Mouse (Mus musculus): Measurements from ENCODE around the gene Dpp10.

The Dpp10 gene

DNA sequence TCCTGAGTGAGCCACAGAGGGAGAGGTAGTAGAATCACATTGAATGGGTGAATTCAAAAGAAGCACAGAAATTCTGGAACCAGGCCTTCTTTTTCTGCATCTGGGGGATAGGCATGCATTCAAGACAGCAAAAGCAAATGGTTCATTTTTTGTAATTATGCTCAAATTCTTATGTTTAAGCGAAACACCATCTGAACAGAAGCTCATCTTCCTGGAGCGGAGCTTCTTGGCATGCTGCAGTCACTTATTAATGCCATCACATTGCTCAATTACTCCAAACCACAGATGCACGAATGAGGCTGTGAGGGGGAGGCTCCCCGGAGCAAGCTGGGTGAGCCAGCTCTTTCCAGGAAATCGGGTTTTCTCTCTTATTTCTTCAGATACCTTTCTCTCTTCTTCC, 142.7 kb downstream of the Dpp10 start:
- DNase-seq = no peak

DNA sequence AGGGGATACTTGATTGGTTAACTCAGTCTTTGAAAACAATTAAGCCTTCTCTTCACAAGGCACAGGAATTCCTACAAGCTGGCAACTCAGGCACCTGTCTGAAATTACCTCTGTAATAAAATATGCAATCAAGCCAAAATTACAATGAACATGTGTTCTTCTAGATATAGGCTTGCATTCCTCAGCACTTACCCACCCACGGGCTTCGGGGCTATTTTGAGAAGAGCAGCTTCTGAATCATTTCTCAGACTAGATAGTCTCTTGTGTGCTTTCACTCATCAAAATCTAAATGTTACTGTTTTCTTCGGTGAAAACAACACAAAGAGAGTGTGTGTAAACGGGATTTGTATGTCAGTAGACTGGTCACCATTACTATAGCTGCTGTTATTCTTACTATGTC, 144.1 kb downstream of the Dpp10 start:
- no peak for DNase-seq

DNA sequence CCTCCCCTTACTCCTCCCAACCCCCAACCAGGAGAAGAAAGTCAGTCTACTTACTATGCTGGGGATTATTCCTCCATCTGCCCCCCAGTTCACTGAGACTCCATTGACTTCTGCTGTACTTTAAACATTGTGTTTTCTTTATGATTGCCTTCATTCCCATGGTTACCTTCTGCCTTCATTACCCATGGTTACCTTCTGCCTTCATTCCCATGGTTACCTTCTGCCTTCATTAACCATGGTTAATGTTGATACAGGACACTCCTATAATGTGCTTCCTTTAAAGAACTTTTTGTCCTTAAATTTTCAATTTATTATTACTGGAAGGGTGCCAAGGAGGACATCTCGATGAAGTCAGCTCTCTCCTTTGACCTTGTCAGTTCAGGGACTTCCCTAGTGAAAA, 158.1 kb downstream of the Dpp10 start:
- no peak for DNase-seq

DNA sequence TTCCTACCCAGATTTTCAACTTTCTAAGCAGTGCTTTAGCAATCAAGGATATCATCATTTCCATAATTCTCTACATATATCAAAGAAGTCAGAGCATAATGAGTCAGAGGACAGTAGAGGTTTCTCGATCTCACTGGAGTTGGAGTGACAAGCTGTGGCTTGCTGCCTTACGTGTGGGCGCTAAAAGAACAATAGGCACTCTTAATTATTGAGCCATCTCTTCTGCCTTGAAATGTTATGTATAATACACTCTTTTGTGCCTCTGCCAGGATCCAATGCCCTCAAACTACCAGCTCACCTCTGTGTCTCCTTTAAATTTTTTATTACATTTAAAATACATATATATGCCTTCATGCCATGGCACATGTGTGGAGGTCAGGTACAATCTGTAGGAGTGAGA, 198.5 kb downstream of the Dpp10 start:
- DNase-seq = no peak

DNA sequence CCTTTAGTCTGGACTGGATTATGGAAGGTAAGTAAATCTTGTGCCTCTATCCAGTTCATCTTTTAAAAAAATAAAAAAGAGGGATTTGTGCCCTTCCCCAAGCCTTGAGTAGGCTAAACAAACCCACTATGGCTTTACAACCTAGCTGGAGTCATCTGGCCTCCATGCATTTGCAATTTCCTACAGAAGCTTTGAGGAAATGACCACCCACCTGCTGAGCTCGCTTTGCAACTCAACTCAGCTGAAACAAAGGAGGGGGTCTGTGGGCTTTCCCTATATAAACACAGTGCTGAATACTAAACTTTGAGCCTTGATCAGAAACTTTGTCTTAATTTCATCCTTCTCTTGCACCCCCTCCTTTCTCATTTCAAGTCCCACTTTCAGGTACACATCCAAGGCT, 244.2 kb downstream of the Dpp10 start:
- DNase-seq = peak; percentile 4

DNA sequence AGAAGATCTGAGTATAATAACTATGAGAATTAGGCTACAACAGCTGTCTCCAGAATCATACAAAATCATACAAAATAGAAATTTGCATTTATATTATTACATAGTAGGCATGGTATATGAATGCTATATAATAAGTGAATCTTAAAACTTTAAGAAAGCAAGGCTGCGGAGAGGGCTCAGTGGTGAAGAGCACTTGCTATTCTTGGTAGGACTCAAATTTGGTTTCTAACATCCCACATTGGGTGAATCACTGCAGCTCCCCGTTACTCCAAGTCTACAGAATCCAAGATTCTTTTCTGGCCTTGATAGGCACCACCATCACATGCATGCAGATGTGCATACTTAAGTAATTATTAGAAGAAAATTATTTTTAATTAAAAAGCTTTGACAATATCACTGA, 279.8 kb downstream of the Dpp10 start:
- no peak for DNase-seq

DNA sequence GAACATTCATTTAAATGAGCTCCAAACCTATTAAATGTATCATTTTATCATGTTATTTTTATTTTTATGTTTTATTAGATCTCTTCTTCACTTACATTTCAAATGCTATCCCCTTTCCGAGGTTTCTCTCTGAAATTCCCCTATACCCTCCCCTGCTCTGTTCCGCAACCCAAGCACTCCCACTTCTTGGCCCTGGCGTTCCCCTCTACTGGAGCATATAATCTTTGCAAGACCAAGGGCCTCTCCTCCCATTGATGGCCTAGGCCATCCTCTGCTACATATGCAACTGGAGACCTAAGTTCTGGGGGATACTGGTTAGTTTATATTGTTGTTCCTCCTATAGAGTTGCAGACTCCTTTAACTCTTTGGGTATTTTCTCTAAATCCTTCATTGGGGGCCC, 283.1 kb downstream of the Dpp10 start:
- no peak for DNase-seq

DNA sequence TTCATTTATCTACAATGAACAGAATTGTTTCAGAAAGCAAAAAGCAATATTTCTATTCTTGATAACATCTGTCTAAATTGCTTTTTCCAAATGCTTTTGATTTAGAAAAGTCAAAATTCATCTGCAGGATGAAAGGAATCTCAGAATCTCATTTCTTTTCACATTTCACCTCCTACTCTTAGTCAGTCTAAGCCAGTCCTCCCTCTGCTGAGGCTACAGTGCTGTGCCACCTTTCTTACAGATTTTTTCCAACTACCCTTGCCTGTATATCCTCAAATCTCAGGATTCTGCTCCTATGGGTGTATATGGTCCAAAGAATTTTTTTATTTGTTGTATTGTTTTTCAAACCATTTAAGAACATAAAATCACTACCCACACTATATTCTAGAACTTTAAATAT, 289.3 kb downstream of the Dpp10 start:
- DNase-seq = no peak

DNA sequence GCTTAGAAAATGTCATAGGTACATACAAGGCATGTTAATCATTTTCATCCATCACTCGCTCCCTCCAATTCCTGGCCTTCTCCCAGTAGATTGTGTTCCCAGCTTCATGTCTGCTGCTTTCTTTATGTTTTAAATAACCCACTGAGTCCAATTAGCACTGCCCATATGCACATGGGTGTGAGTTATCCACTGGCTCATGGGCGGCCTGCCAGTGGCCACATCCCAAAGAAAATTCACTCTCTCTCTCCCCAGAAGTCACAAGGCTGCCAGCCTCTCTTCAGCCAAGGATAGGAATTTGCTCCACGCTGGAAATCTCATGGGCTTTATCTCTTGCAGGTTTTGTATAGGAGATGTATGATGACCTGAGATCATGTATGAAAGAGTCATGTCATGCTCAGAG, 338.1 kb downstream of the Dpp10 start:
- DNase-seq = no peak

DNA sequence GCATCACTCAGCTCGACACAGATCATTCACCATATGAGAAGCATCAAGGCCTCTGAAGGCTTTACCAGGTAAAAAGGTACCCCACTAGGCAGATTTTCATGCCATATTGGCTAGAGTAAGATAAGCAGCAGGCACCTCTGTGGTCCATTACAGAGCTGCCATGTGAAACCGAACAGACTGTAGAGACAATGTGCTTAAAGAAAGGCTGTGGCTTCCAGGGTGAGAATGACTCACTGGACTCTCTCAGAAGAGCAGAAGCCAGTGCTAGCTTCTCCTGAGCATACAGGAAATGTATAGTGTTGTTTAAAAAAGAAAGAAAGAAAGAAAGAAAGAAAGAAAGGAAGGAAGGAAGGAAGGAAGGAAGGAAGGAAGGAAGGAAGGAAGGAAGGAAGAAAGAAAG, 386.9 kb downstream of the Dpp10 start:
- no peak for DNase-seq

DNA sequence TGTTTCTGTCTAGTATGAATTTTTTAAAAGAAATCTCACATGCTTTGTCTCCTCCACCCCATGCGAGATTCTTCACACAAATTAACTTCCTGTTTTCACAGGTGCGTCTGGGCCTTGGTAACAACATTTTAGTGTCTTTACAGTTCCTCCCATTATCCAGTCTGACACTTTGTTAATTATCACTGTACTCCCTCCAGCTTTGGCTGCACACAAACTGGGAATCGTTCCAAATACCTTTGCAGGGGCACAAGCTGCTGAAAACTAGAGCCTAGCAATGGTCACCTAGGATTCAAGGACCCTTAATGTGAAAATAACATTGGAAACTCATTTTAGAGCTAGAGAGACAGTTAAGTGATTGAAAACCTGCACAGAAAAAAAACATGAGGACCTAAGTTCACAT, 388.8 kb downstream of the Dpp10 start:
- no peak for DNase-seq

DNA sequence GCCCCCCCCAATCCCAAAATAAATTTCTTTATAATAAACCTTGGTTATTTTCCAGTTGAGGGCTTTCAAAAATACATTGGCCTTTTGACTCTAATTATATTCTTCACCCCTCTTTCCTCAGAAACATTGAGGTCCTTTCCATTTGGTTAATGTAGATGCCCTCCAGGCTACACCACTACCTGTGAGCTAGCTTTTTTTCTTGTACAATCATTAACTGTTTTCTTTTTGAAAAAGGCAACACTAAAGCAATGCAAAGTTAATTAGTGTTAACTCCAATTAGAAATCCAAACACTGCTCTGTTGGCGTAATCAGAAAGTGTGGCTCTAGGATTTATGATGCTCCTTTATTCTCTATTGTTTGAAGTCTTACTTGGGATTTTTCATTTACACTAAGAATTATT, 407.5 kb downstream of the Dpp10 start:
- no peak for DNase-seq

DNA sequence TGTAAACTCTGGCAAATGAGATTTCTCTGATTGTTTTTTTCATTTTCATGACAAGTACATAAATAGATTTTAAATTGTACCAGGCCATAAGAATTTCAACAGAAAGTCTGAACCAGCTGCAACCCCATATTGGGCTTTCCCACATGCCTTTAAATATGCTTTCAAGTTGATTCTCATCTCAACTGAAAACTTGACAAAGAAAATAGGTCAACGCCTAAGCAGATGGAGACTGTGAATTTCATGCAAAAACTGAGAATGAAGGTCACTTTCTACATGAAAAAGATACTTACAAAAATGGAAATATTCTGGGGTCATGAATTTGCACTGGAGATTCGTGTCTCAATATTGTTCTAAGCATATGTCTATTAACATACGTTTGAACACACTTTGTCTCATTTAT, 417.1 kb downstream of the Dpp10 start:
- DNase-seq = no peak

DNA sequence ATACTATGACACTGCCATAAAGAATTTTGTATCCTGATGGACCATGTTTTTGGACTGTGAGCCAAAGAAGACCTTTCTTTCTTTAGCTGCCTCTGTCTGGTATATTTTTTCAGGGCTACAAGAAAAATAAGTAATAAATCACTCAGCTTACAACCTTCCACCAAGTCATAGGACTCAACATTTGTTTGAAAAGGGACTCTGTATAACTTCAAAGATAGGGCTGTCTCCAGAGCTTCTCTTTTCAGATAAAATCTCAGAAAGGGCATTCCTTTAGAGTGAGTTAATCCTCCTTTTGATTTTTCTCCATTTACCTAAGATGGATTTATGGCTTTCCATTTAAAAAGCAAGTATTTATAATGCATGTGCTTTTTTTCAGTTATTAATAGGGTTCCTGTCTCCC, 460.5 kb downstream of the Dpp10 start:
- DNase-seq = no peak

DNA sequence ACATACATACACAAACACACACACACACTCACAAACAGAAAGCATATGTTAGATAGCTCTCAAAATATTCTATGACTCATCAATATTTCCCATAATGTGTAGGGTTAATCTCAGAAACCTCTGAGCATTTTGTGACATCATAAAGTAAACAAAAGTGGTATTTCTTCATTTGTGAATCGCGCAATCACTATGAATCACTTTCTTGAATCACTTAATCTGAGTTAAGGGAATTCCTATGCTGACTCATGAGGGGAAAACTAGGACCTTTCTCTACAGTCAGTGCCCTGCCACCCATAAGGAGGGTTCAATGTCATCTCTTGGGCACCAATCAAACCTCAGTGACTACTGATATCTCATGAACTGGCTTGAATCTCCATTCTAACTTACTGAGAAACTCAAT, 465.2 kb downstream of the Dpp10 start:
- no peak for DNase-seq

DNA sequence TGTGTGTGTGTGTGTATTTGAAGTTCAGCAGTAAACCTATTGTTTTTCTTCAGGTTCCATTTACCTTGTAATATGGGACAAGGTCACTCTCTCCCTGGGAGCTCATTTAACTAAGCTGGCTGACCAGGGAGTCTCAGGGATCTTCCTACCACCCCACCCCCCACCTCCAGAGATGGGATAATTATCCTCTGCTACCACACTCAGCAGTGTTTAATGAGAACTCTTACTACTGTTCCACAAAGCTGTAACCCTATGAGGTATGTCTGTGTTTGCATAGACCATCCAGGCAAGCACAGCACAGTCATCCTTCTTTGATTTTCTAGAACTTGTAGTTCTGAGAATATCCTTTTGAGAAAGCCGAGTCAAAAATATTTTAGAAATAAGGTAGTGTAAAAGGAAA, 471.6 kb downstream of the Dpp10 start:
- no peak for DNase-seq

DNA sequence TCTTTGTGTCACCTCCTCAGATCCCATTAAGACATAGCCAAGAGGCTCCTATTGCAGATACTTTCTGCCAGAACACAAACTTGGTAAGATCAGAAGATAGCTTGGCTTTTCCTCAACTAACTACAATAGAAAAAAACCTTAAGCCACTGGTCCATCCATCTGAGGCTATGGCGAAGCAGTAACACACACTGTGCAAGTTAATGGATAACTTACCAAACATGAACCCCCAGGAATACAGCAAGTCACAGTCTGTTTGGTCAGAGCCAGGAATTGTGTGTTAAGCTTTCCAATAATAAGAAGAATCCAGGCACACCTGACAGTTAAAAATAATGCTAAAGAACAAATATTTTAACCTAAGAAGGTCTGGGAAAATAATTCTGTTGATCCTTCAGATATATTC, 502.9 kb downstream of the Dpp10 start:
- no peak for DNase-seq

DNA sequence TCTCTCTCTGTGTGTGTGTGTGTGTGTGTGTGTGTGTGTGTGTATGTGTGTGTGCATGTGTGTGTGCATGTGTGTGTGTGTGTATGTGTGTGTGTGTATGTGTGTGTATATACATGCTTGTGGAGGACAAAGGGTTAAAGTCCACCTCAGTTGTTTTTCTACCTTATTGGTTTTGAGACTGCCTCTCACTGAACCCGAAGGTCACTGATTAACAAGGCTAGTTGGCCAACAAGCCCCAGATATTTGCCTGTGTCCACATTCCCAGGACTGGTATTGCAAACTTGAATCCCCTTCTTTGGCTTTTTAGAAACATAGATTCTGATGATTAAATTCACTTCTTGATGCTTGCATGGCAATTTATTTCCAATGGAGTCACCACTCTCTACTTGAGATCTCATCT, 577.6 kb downstream of the Dpp10 start:
- DNase-seq = no peak

DNA sequence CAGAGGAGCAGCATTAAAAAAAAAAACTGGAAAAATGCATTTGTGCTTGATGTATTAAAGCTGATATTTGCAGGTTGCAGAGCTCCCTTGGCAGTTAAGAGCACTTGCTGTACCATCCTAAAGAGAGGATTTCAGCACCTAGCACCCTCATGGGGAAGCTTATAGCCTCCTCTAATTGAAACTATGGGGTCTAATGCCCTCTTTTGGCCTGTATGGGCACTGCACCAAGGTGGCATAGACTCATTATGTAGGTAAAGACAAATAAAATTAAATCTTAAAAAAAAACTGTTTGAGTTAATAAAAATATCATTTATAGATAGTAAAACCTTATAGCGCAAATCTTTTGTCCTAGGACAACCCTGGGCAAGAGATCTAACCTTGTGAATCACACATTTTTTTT, 631.2 kb downstream of the Dpp10 start:
- DNase-seq = peak; percentile 6

DNA sequence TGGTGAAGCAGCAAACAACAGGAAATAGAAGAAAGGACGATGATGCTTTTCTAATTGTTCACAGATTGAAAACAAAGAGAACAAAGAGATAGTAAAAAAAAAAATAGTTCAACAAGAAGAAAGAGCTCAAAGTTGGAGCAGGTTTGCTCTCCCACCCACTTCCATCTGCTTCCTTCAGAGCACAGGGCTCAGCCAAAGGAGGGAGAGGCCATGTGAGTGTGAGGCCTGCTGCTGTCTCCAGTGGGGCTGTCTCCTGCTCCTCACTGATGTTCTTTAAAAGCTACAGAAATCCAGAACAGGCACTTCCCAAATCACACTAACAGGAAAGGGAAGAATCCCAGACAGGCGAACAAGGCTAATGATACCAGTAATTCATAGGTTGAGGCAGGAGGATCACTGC, 694.1 kb downstream of the Dpp10 start:
- DNase-seq = no peak

DNA sequence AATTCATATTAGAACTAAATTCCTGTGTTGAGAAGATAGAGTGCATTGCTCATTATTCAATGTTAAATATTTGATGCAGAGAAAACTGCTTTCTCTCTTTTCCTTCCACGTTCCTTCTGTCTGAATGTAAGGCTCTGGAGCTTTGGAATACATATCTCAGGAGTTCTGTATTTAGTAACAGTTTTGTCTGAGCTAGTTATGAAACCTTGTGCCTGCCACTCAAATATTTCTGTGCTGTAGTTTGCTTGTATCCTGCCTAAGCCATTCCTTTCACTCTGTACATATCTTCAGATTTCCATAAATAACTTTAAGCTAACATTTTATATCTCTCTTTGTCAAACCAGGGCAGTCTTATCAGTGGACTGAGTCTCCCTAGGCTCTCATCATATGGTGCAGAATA, 707.5 kb downstream of the Dpp10 start:
- no peak for DNase-seq

DNA sequence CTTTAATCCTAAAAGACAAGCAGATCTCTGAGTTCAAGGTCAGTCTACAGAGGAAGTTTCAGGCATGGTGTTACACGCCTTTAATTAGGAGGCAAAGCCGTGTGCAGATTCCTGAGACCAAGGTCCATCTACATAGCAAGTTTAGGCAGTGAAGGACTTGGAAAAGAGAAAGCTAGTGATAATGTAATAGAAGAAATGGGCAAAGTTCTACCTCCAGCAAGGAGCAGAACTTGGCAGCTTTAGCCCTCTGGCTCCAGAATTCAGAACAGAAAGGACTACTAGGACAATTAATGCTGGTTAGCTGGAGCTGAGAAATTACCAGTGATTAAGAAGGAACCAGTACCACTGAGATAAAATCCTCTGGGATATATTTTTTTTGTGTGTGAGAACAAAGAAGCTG, 728.5 kb downstream of the Dpp10 start:
- no peak for DNase-seq

All from embryo, embryonic 11 days (tissue).